ENCODE assay signal across 8 mouse cellular contexts in genomic region chr12:111041196-111041595, GRCm38 (mm10). TPM values are rescaled to one million over a fixed set of nuclear protein-coding genes. Genes with fewer than 3 reads are reported as not detected.
A peak's percentile ranks its signal among the peaks of the same experiment; 100 is the strongest.
DNase-seq lines count a peak whose midpoint lies in the region; ATAC-seq lines count a peak whose summit lies in the region.

No protein-coding gene starts in this region.

- H3K36me3 ChIP-seq in heart, embryonic 10.5 days, result peaks cover 20% of the 10 kb centered on the region
- H3K36me3 ChIP-seq in stomach, embryonic 15.5 days, result peaks cover 7% of the 10 kb centered on the region; the same call in 1 of the 2 replicates

- H3K4me1 ChIP-seq in heart, embryonic 10.5 days, result peaks cover 22% of the 10 kb centered on the region
- H3K4me1 ChIP-seq in stomach, embryonic 15.5 days, result peaks cover 14% of the 10 kb centered on the region

- H3K9me3 ChIP-seq in heart, embryonic 10.5 days, result no peaks in the 10 kb centered on the region
- no peaks in the 10 kb centered on the region for H3K9me3 ChIP-seq in stomach, embryonic 15.5 days

- H3K27me3 ChIP-seq in heart, embryonic 10.5 days (ENCODE audit: insufficient read depth, poor library complexity, severe bottlenecking), result no peaks in the 10 kb centered on the region
- no peaks in the 10 kb centered on the region for H3K27me3 ChIP-seq in stomach, embryonic 15.5 days (replicated peaks)

- no peak overlapping the region for H3K9ac ChIP-seq in stomach, embryonic 15.5 days

- peak overlapping the region; percentile 100; the same call in 1 of the 2 replicates for H3K27ac ChIP-seq in heart, embryonic 10.5 days
- H3K27ac ChIP-seq in stomach, embryonic 15.5 days, result no peak overlapping the region

- WGBS in heart, embryonic 10.5 days, result 42% methylated on average over 4 of the region's 4 CpGs
- WGBS in stomach, embryonic 15.5 days, result 11% methylated on average over 4 of the region's 4 CpGs

- peak; percentile 16 for DNase-seq in cerebellum, adult 11 months
- DNase-seq in cerebellum, postnatal 10 days, result peak; percentile 56 to 69
- no peak for DNase-seq in heart, embryonic 10.5 days (ENCODE audit: low spot score)
- DNase-seq in kidney, adult 9 months, result peak; percentile 67
- peak; percentile 18 for DNase-seq in lung, postnatal 25 days (ENCODE audit: low spot score)
- no peak for DNase-seq in ovary, postnatal 14 days (ENCODE audit: low spot score)

- ATAC-seq in cerebellum, adult (ENCODE audit: insufficient number of reproducible peaks, low FRiP score, low TSS enrichment), result no peak
- no peak for ATAC-seq in stomach, embryonic 15.5 days (ENCODE audit: insufficient read depth, low FRiP score, low read depth)

- H3K4me2 ChIP-seq in stomach, embryonic 15.5 days, result peak overlapping the region; percentile 92

- peak overlapping the region; percentile 99 for H3K4me3 ChIP-seq in heart, embryonic 10.5 days
- H3K4me3 ChIP-seq in stomach, embryonic 15.5 days (replicated peaks), result peak overlapping the region; percentile 95

RNA-seq across cellular contexts. Expression of gene Rcor1, which starts 2.0 kb away (rescaled TPM):
- 6.5 and 9.2 TPM in 2 replicates for polyA plus RNA-seq in heart, embryonic 10.5 days (2016; fragmentation: Nextera tagmentation; extraction: Ambion mirVana)
- polyA plus RNA-seq in stomach, embryonic 15.5 days (2015; fragmentation: Nextera tagmentation; extraction: Ambion mirVana), result 11.6 and 12.3 TPM in 2 replicates

Comparison
In these comparisons a context has a peak if more than half of its experiments do, and no peak if none do; other contexts are left out.
1. DNase-seq: peak in cerebellum, adult 11 months (single experiment), cerebellum, postnatal 10 days (2 of 2), kidney, adult 9 months (single experiment) and lung, postnatal 25 days (single experiment); none in heart, embryonic 10.5 days (single experiment) and ovary, postnatal 14 days (single experiment).